ENCODE assay signal across 17 mouse cellular contexts in genomic region chr11:74485435-74486217, GRCm38 (mm10).
DNase-seq lines count a peak whose midpoint lies in the region; ATAC-seq and TF ChIP-seq lines count a peak whose summit lies in the region.
"Had no signal": no experiment of that assay in that cellular context is flagged by ENCODE, and none has a peak within 500 bp of the region (broad histone marks: within the 10 kb centered on the region; RNA-seq: fewer than 3 reads in every experiment).

No protein-coding gene starts in this region.

- TF ChIP-seq EP300 in stomach, postnatal 0 days (optimal IDR thresholded peaks at IDR 0.05): no peak

- no peaks in the 10 kb centered on the region for H3K36me3 ChIP-seq in heart, embryonic 12.5 days
- H3K36me3 ChIP-seq in stomach, postnatal 0 days (ENCODE audit: control insufficient read depth, insufficient read depth, low read length): no peaks in the 10 kb centered on the region
- H3K36me3 ChIP-seq: embryonic facial prominence, embryonic 13.5 days; heart, embryonic 13.5 days; neural tube, embryonic 13.5 days; stomach, embryonic 15.5 days had no signal

- no peak overlapping the region for H3K9ac ChIP-seq in heart, embryonic 12.5 days
- no peak overlapping the region for H3K9ac ChIP-seq in stomach, postnatal 0 days (ENCODE audit: low read length)
- H3K9ac ChIP-seq: embryonic facial prominence, embryonic 13.5 days; forebrain, embryonic 13.5 days; heart, embryonic 13.5 days; liver, embryonic 14.5 days; neural tube, embryonic 13.5 days; stomach, embryonic 15.5 days had no signal

- TF ChIP-seq CTCF in stomach, postnatal 0 days (IDR thresholded peaks at IDR 0.05; ENCODE audit: low read depth): no peak

- no peak overlapping the region for H3K4me2 ChIP-seq in heart, embryonic 12.5 days
- no peak overlapping the region for H3K4me2 ChIP-seq in stomach, postnatal 0 days (replicated peaks; ENCODE audit: low read depth)
- H3K4me2 ChIP-seq: embryonic facial prominence, embryonic 13.5 days; forebrain, embryonic 13.5 days; heart, embryonic 13.5 days; neural tube, embryonic 13.5 days; stomach, embryonic 15.5 days had no signal

- no peaks in the 10 kb centered on the region for H3K27me3 ChIP-seq in heart, embryonic 12.5 days (replicated peaks)
- no peaks in the 10 kb centered on the region for H3K27me3 ChIP-seq in stomach, postnatal 0 days (ENCODE audit: control insufficient read depth, insufficient read depth, low read length)
- H3K27me3 ChIP-seq: embryonic facial prominence, embryonic 13.5 days; forebrain, embryonic 13.5 days; heart, embryonic 13.5 days; neural tube, embryonic 13.5 days; stomach, embryonic 15.5 days had no signal

- peaks cover 20% of the 10 kb centered on the region for H3K4me1 ChIP-seq in heart, embryonic 12.5 days (replicated peaks)
- H3K4me1 ChIP-seq in stomach, postnatal 0 days (replicated peaks; ENCODE audit: control insufficient read depth, insufficient read depth): no peaks in the 10 kb centered on the region
- H3K4me1 ChIP-seq: embryonic facial prominence, embryonic 13.5 days; forebrain, embryonic 13.5 days; neural tube, embryonic 13.5 days had no signal

- no peak overlapping the region for H3K27ac ChIP-seq in heart, embryonic 12.5 days (ENCODE audit: poor library complexity, severe bottlenecking)
- H3K27ac ChIP-seq in stomach, postnatal 0 days (replicated peaks): no peak overlapping the region
- H3K27ac ChIP-seq: embryonic facial prominence, embryonic 13.5 days; forebrain, embryonic 13.5 days; heart, embryonic 13.5 days; liver, embryonic 14.5 days; neural tube, embryonic 13.5 days; stomach, embryonic 15.5 days had no signal

- no peak for ATAC-seq in heart, embryonic 12.5 days (ENCODE audit: insufficient number of reproducible peaks, low FRiP score)
- ATAC-seq in stomach, postnatal 0 days (ENCODE audit: low FRiP score, low TSS enrichment): no peak
- ATAC-seq: forebrain, embryonic 13.5 days had no signal

- H3K4me3 ChIP-seq in heart, embryonic 12.5 days: no peak overlapping the region
- H3K4me3 ChIP-seq in stomach, postnatal 0 days (ENCODE audit: low read depth, low read length): no peak overlapping the region
- H3K4me3 ChIP-seq: embryonic facial prominence, embryonic 13.5 days; forebrain, embryonic 13.5 days; heart, embryonic 13.5 days; neural tube, embryonic 13.5 days; stomach, embryonic 15.5 days had no signal

- DNase-seq in heart, adult 18-20 months: peak; percentile 33 to 70
- DNase-seq in right cerebral cortex, adult 2 months (ENCODE audit: low spot score in 2 of 2): peak; percentile 59 to 61
- DNase-seq in right cerebral cortex, postnatal 4 days: no peak
- DNase-seq in layer of hippocampus, postnatal 36 days: peak; percentile 49 to 58
- DNase-seq in kidney, adult 8-10 months: no peak
- DNase-seq in stomach, postnatal 0 days (ENCODE audit: low spot score): no peak
- DNase-seq: adrenal gland, adult 2 months; cerebellum, postnatal 25 days; kidney, adult 2 months; thymus, postnatal 4 days had no signal

- 81% methylated on average over 7 of the region's 7 CpGs for WGBS in heart, embryonic 12.5 days
- WGBS in stomach, postnatal 0 days: 90% methylated on average over 7 of the region's 7 CpGs

- H3K9me3 ChIP-seq in heart, embryonic 12.5 days (replicated peaks): no peaks in the 10 kb centered on the region
- H3K9me3 ChIP-seq in stomach, postnatal 0 days (ENCODE audit: control insufficient read depth, low read length): no peaks in the 10 kb centered on the region
- H3K9me3 ChIP-seq: embryonic facial prominence, embryonic 13.5 days; forebrain, embryonic 13.5 days; heart, embryonic 13.5 days; neural tube, embryonic 13.5 days; stomach, embryonic 15.5 days had no signal

Comparison
In these comparisons a context has a peak if more than half of its experiments do, and no peak if none do; other contexts are left out.
1. DNase-seq: peak in heart, adult 18-20 months (2 of 2), right cerebral cortex, adult 2 months (2 of 2) and layer of hippocampus, postnatal 36 days (2 of 2); none in right cerebral cortex, postnatal 4 days (single experiment), kidney, adult 8-10 months (0 of 2) and stomach, postnatal 0 days (single experiment).